Mouse (Mus musculus): ENCODE measurements around the gene Jpt1. TPM values are rescaled to one million over a fixed set of nuclear protein-coding genes. Genes with fewer than 3 reads are reported as not detected.
"Not testable (repeated sequence)": the region's sequence is repeated elsewhere in the genome, so short reads cannot be mapped to it uniquely, and the experiment has no call there.

Gene Jpt1
- total and polyA plus RNA-seq, 3 experiments: 294 to 479 (median 439) TPM

DNA sequence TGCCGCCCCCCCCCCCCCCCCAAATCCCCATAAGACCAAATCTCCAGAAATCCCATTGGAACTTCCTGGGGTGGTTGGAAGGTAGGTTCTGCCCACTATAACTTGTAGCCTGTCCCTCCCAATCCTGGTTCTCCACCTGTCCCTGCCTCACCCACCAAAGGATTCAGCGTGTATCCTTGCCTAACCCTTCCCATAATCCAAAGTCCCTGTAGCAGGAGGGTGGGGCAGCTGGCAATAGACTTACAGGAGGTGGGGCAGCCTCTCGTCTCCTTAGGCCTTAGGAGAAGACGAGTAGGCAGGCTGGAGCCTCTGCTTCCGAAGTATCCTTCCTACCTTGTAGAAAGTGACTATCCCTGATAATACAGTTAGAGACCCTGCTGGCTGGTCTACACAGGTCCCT, 58.0 kb downstream of the Jpt1 start:
- no peak for TF ChIP-seq JUND (conservative IDR thresholded peaks at IDR 0.05; ENCODE audit: low read depth, low read length)
- no peak for TF ChIP-seq KAT2A (IDR thresholded peaks at IDR 0.05; ENCODE audit: insufficient replicate concordance, low read length)
- TF ChIP-seq NELFE (IDR thresholded peaks at IDR 0.05; ENCODE audit: low read depth, low read length): no peak
- TF ChIP-seq PAX5 (IDR thresholded peaks at IDR 0.05; ENCODE audit: low read length): no peak
- TF ChIP-seq ZKSCAN1 (IDR thresholded peaks at IDR 0.05; ENCODE audit: borderline replicate concordance, low read depth, low read length): no peak
- TF ChIP-seq MAZ (IDR thresholded peaks at IDR 0.05; ENCODE audit: low read depth, low read length): no peak
- no peak for TF ChIP-seq MYC (IDR thresholded peaks at IDR 0.05; ENCODE audit: low read depth, low read length)
- TF ChIP-seq UBTF (IDR thresholded peaks at IDR 0.05; ENCODE audit: low read depth, low read length): no peak
- no peak for TF ChIP-seq MXI1 (IDR thresholded peaks at IDR 0.05; ENCODE audit: low read depth, low read length)
- no peak for TF ChIP-seq BHLHE40 (IDR thresholded peaks at IDR 0.05; ENCODE audit: low read depth, low read length)
- no peak for TF ChIP-seq ZMIZ1 (IDR thresholded peaks at IDR 0.05; ENCODE audit: low read depth, low read length)
- Histone ChIP-seq H3K4me1 (ENCODE audit: control insufficient read depth in 1 of 2, insufficient read depth in 2 of 2) (peaks cover 5 to 23% of the 10 kb centered on the region in 2 experiments; a peak in 3 of 4 replicates), H3K27me3 (replicated peaks) (peaks cover 12% of the 10 kb centered on the region), H3K9ac (ENCODE audit: insufficient read depth, low read depth) (no peak overlapping the region), H3K9me3 (replicated peaks; ENCODE audit: low read length) (peaks cover 16% of the 10 kb centered on the region), H3K4me3 (replicated peaks in 1 of 3; ENCODE audit: low read depth in 2 of 3, low read length in 2 of 3, poor library complexity in 1 of 3) (no peak overlapping the region), H3K27ac (ENCODE audit: insufficient read depth, low read depth) (no peak overlapping the region), H3K79me2 (replicated peaks; ENCODE audit: control insufficient read depth, extremely low read depth, insufficient read depth, poor library complexity, severe bottlenecking) (no peaks in the 10 kb centered on the region), H3K4me2 (ENCODE audit: insufficient read depth, low read depth, poor library complexity, severe bottlenecking) (no peak overlapping the region), H3K36me3 (replicated peaks in 1 of 2; ENCODE audit: control insufficient read depth in 1 of 2, insufficient read depth in 1 of 2, low read length in 1 of 2) (no peaks in the 10 kb centered on the region)
- no peak for DNase-seq (ENCODE audit: extremely low read depth)
- dilution Hi-C loops (cut with MboI; ENCODE audit: extremely low pct_ligation_motif_present, extremely low pct_unique_long_range_greater_than_20kb, low sequenced_read_pairs): no loop called here
- in situ Hi-C loops (cut with MboI; ENCODE audit: low pct_ligation_motif_present, low pct_unique_long_range_greater_than_20kb, low sequenced_read_pairs): no loop called here

DNA sequence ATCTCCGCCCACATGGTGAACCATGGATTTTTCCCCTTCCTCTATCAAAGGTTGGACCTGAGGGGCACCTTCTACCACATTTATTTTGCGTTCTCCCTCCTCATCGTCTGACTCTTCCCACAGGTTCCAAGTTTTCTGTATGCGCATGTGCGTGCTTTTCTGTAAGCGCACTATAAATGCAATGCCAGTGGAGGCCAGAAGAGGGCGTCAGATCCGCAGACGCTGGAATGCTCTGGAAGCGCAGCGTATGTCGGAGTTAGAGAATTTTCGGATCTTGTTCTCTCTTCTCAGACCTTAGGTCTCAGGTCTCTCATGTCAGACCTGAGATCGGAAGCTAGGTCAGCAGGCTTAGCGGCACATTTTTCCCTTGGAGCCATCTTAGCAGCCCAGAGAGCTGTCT, 58.6 kb downstream of the Jpt1 start:
- Histone ChIP-seq H3K27ac (ENCODE audit: insufficient read depth, low read depth) (no peak overlapping the region), H3K9ac (ENCODE audit: insufficient read depth, low read depth) (no peak overlapping the region), H3K4me3 (replicated peaks in 1 of 3; ENCODE audit: low read depth in 2 of 3, low read length in 2 of 3, poor library complexity in 1 of 3) (no peak overlapping the region), H3K27me3 (replicated peaks) (peaks cover 12% of the 10 kb centered on the region), H3K4me1 (ENCODE audit: control insufficient read depth in 1 of 2, insufficient read depth in 2 of 2) (peaks cover 5 to 23% of the 10 kb centered on the region in 2 experiments; a peak in 3 of 4 replicates), H3K4me2 (ENCODE audit: insufficient read depth, low read depth, poor library complexity, severe bottlenecking) (no peak overlapping the region), H3K79me2 (replicated peaks; ENCODE audit: control insufficient read depth, extremely low read depth, insufficient read depth, poor library complexity, severe bottlenecking) (no peaks in the 10 kb centered on the region), H3K9me3 (replicated peaks; ENCODE audit: low read length) (peaks cover 20% of the 10 kb centered on the region), H3K36me3 (replicated peaks in 1 of 2; ENCODE audit: control insufficient read depth in 1 of 2, insufficient read depth in 1 of 2, low read length in 1 of 2) (no peaks in the 10 kb centered on the region)
- dilution Hi-C loops (cut with MboI; ENCODE audit: extremely low pct_ligation_motif_present, extremely low pct_unique_long_range_greater_than_20kb, low sequenced_read_pairs) (no loop called here), in situ Hi-C loops (cut with MboI; ENCODE audit: low pct_ligation_motif_present, low pct_unique_long_range_greater_than_20kb, low sequenced_read_pairs) (no loop called here)
- no peak for DNase-seq (ENCODE audit: extremely low read depth)
- TF ChIP-seq CTCF (conservative IDR thresholded peaks at IDR 0.05 in 1 of 2, IDR thresholded peaks at IDR 0.05 in 1 of 2; ENCODE audit: low read depth in 2 of 2, low read length in 2 of 2): peak in 1 of 2 experiments; percentile 20; a peak in 1 of 4 replicates
- no peak for TF ChIP-seq RCOR1 (conservative IDR thresholded peaks at IDR 0.05; ENCODE audit: low read depth, low read length)
- TF ChIP-seq HCFC1 (IDR thresholded peaks at IDR 0.05; ENCODE audit: low read depth, low read length): no peak
- no peak for TF ChIP-seq ZMIZ1 (IDR thresholded peaks at IDR 0.05; ENCODE audit: low read depth, low read length)
- no peak for TF ChIP-seq TCF12 (IDR thresholded peaks at IDR 0.05; ENCODE audit: low read depth, low read length)
- TF ChIP-seq MAZ (IDR thresholded peaks at IDR 0.05; ENCODE audit: low read depth, low read length): no peak

DNA sequence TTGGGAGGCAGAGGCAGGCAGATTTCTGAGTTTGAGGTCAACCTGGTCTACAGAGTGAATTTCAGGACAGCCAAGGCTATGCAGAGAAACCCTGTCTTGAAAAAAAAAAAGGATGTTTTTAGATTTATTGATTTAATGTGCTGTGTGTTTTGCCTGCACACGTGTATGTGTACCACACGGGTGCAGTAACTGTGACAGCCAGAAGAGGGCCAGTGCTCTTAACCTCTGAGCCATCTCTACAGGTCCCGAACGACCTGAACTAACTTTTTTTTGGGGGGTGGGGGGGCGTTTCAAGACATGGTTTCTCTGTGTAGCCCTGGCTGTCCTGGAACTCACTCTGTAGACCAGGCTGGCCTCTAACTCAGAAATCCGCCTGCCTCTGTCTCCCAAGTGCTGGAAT, 59.4 kb downstream of the Jpt1 start:
- H3K9ac ChIP-seq (ENCODE audit: insufficient read depth, low read depth); dilution Hi-C loops (cut with MboI; ENCODE audit: extremely low pct_ligation_motif_present, extremely low pct_unique_long_range_greater_than_20kb, low sequenced_read_pairs); H3K4me3 ChIP-seq (replicated peaks in 1 of 3; ENCODE audit: low read depth in 2 of 3, low read length in 2 of 3, poor library complexity in 1 of 3); H3K4me2 ChIP-seq (ENCODE audit: insufficient read depth, low read depth, poor library complexity, severe bottlenecking); H3K79me2 ChIP-seq (replicated peaks; ENCODE audit: control insufficient read depth, extremely low read depth, insufficient read depth, poor library complexity, severe bottlenecking); H3K36me3 ChIP-seq (replicated peaks in 1 of 2; ENCODE audit: control insufficient read depth in 1 of 2, insufficient read depth in 1 of 2, low read length in 1 of 2); H3K27ac ChIP-seq (ENCODE audit: insufficient read depth, low read depth); in situ Hi-C loops (cut with MboI; ENCODE audit: low pct_ligation_motif_present, low pct_unique_long_range_greater_than_20kb, low sequenced_read_pairs); DNase-seq (ENCODE audit: extremely low read depth): not testable (repeated sequence)
- Histone ChIP-seq H3K9me3 (replicated peaks; ENCODE audit: low read length) (peaks cover 20% of the 10 kb centered on the region), H3K4me1 (ENCODE audit: control insufficient read depth in 1 of 2, insufficient read depth in 2 of 2) (peaks cover 5 to 24% of the 10 kb centered on the region in 2 experiments; a peak in 3 of 4 replicates), H3K27me3 (replicated peaks) (peaks cover 19% of the 10 kb centered on the region)
